Mouse (Mus musculus): ENCODE results near the gene Nup205.
"Not testable (repeated sequence)": the region's sequence is repeated elsewhere in the genome, so short reads cannot be mapped to it uniquely, and the experiment has no call there.

Gene Nup205

DNA sequence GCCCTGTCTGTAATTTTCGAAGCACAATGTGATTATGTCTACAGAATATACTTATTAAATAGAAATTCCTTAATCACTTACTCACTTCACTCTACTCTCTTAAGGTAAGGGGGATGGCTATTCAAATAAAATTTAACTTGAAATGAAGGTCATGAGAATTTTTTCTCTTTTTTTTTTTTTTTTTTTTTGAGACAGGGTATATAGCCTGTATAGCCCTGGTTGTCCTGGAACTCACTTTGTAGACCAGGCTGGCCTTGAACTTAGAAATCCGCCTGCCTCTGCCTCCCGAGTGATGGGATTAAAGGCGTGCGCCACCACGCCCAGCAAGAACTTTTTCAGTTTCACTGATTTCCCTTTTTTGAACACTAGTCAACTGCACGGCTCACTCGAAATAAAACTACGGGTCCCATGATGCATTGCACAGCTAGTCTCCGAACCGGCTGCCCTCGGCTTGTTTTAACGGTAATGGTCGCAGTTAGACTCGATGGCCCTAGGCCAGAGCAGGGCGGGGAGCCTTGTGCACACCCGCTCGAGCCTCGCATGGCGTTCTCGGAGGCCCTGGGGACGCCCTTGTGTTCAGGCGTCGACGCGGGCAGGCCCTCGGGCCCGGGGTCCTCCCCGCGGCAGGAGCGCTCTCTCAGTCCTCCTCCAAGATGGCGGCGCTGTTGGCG is at the start of gene Nup205:
Gene Nup205 (plus strand): TSS at position 443 of the 671 bp plus-strand sequence.
- DNase-seq: peak; percentile 72 to 82

- DNase-seq: no peak
These were observed 44.4 kb upstream of the Nup205 start for GRCm38 (mm10) chr6:35132806-35133205.

- no peak for DNase-seq
These were observed 44.0 kb upstream of the Nup205 start for GRCm38 (mm10) chr6:35133246-35133578.

- DNase-seq: peak; percentile 99
These were observed 43.4 kb upstream of the Nup205 start, which contains the start of gene Cnot4 for GRCm38 (mm10) chr6:35133579-35134488. TSS of gene Cnot4 (minus strand) at chr6:35133724.

DNA sequence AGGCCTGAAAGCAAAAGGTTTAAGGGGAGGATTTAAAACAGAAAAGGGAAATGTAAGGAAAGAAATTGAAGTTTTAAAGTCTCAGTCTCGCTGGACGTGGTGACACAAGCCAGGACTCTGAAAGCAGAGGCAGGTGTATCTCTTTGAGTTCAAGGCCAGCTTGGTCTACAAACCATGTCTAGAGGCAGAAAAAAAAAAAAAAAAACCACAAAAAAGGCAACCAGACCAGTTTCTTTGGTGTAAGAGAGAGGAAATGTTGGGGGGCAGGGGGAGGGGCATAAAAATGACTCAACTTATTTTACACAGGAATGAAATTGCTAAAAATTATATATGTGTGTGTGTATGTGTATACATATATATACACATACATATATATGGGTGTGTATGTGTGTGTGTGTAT is 42.4 kb upstream of the Nup205 start:
- no peak for DNase-seq

DNA sequence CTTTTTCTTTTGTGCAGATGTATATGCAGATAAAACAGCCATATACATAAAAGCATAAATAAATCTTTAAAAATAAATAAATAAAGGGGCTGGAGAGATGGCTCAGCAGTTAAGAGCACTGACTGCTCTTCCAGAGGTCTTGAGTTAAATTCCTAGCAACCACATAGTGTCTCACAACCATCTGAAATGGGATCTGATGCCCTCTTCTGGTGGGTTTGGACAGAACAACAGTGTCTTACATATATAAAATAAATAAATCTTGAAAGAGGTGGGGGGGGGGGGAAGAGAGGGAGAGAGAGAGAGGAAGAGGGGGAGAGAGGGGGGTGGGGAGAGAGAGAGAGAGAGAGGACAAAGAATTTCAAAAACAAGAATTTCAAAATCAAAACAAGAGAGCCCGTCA is 36.9 kb upstream of the Nup205 start:
- no peak for DNase-seq

DNA sequence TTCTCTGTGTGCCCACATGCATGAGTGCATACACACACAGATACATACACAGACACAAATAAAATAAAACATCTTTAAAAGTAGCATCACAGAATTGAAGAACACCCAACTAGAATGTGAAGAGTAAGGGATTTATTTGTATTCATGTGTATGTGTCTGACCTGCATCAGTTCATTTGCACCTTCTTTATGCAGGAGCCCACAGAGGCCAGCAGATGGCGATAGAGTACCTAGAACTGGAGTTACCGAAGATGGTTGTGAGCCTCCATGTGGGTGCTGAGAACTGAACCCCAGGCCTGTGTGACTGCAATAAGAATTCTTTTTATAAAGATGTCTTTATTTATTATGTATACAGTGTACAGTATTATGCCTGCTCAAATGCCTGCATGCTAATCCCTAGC is 31.7 kb upstream of the Nup205 start:
- no peak for DNase-seq

DNA sequence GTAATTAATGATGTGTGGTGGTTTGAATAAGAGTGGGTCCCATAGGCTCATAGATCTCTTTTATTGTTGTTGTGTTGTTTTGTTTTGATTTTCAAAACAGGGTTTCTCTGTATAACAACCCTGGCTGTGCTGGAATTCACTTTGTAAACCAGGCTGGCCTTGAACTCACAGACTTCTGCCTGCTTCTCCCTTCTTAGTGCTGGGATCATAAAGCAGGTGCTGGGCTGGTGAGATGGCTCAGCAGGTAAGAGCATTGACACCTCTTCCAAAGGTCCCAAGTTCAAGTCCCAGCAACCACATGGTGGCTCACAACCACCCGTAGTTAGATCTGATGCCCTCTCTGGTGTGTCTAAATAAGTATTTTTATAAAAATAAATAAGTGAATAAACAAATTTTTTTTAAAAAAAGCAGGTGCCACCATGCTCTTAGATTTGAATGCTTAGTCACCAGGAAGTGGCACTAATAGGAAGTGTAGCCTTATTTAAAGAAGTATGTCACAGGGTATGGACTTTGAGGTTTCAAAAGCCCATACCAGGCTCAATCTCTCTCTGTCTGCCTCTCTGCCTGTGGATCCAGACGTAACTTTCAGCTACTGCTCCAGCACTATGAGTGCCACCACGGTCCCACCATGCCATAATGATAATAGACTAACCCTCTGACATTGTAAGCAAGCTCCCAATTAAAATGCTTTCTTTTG is 29.3 kb upstream of the Nup205 start:
- no peak for DNase-seq

GRCm38 (mm10) chr6:35154540-35154939 is 22.7 kb upstream of the Nup205 start:
- no peak for DNase-seq

GRCm38 (mm10) chr6:35169250-35169649 is 8.0 kb upstream of the Nup205 start:
- no peak for DNase-seq

GRCm38 (mm10) chr6:35172028-35172427 is 5.2 kb upstream of the Nup205 start:
- not testable (repeated sequence) for DNase-seq

DNA sequence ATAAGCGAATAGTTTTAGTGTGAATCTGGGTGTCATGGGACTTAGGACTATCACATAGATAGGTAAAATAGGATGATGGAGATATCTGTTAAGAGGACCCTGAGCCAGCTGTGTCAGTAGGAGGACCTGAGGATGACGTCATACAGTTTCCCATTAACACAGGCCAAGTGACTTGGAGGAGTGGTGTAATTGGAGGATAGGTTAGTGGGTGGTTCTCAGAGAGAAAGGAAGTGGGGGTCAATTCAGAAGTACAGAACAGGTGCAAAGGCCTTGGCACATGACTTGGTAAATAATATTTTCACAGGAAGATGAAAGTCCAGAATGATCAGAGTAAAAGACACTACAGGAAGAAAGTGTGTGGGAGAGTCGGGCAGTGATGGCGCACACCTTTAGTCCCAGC is 4.0 kb upstream of the Nup205 start:
- DNase-seq: no peak

GRCm38 (mm10) chr6:35177650-35178272 is 540 bp downstream of the Nup205 start:
- DNase-seq: peak; percentile 41 to 43

GRCm38 (mm10) chr6:35179299-35179698 is 2.1 kb downstream of the Nup205 start:
- not testable (repeated sequence) for DNase-seq

- DNase-seq: no peak
These were observed 7.6 kb downstream of the Nup205 start for GRCm38 (mm10) chr6:35184781-35185180.

- peak; percentile 46 to 53 for DNase-seq
These were observed 14.0 kb downstream of the Nup205 start for GRCm38 (mm10) chr6:35191198-35191597.

GRCm38 (mm10) chr6:35225696-35226095 is 48.5 kb downstream of the Nup205 start:
- DNase-seq: no peak

DNA sequence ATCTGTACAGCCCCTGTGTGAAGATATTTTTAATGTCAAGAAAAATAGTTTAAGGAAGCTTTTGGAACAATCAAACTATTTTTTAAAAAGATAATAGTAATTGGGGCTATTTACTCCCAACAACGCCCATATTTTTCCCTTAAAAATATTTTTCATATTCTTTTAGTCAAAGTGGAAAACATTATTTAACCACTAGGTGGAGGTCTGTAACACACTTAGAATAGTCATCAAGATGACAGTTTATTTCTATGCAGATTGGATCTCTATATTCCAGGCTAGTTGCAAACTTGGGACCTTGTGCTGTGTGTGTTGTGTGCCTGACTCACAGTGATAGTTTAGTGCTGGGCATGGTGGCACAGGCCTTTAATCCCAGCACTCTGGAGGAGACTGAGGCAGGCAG is 52.2 kb downstream of the Nup205 start:
- DNase-seq: no peak

DNA sequence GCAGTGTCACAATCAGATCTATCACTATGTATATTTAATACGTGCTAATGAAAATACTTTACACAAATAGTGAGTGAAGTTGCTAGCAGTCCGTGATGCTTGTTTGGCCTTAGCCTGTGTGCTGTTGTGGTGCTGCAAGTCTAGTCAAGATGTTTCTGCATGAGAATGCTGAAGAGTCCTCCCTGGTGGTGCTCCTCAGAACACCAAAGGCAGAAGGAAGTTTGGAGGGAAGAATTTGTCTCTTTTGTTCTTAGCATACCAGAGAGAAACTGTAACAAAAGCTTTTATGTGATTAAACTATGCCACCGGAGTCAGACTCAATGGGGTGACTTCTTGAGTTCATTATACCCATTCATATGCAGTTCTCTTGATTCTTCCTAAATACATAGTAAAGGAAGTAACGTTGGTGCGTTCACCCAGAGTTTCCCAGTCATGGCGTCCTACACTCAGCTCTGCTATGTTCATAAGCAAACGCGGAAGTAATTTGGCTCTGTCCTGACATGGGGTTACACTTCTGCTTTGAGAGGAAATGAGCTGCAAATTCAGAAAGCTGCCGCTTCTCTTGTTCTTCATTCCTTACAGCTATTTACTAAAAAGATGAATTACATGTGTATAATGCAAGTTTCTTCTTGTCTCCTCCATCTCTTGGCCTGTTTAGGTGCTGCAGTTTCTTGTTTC is 59.0 kb downstream of the Nup205 start:
- no peak for DNase-seq

GRCm38 (mm10) chr6:35243252-35243651 is 66.0 kb downstream of the Nup205 start:
- no peak for DNase-seq

DNA sequence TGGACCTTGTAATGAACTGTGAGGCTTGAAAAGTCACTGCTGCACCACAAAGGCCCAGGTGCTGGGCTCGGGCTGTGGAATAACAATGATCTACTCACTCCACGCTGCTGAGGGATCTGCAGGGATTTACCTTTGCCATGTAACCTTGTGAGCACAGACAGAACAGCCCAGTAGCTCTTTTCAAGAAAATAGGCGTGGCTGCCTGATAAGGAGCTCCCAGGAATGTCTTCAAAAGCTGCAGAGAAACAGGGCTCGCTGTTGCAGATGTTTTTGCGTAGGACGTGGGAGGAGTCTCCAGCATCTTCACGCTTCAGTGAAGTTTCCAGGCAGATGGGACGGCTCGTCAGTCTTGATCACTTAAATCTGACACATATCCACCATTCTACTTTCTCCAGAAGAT is 66.8 kb downstream of the Nup205 start:
- DNase-seq: no peak

DNA sequence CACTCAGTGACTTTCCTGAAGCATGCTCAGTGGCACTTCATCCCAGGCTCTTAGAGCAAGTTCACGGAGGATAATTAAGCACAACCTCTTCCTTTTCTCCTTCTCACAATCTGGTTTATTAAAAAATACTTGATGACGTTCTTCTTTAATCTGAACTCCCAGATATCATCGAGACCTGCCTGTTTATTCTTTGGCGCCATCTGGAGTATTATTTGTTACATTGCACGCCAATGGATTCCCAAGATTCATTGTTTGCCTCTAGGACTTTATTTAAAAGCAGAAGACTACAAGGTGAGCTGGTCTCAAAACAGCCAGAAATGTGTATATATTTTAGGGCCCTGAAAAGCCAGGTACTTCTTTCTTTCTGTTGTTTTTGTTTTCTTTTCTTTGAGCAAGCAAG is 67.9 kb downstream of the Nup205 start:
- no peak for DNase-seq
